In genomic region chr15:27935772-27936746, GRCm38 (mm10) we compare ENCODE assay signal across 8 mouse cellular contexts.
DNase-seq lines count a peak whose midpoint lies in the region; ATAC-seq and TF ChIP-seq lines count a peak whose summit lies in the region.

No protein-coding gene starts in this region.

- H3K4me3 ChIP-seq in heart, embryonic 16.5 days (ENCODE audit: low read length), result no peak overlapping the region
- H3K4me3 ChIP-seq in embryonic facial prominence, embryonic 10.5 days, result no peak overlapping the region
- no peak overlapping the region for H3K4me3 ChIP-seq in hindbrain, embryonic 14.5 days (replicated peaks; ENCODE audit: low read length)
- H3K4me3 ChIP-seq in midbrain, postnatal 0 days (ENCODE audit: low read depth, low read length), result no peak overlapping the region

- no peak for TF ChIP-seq CTCF in midbrain, postnatal 0 days (IDR thresholded peaks at IDR 0.05)

- H3K4me1 ChIP-seq in heart, embryonic 16.5 days (ENCODE audit: control insufficient read depth, insufficient read depth, low read length), result peaks cover 38% of the 10 kb centered on the region
- H3K4me1 ChIP-seq in embryonic facial prominence, embryonic 10.5 days, result peaks cover 53% of the 10 kb centered on the region
- H3K4me1 ChIP-seq in hindbrain, embryonic 14.5 days (replicated peaks; ENCODE audit: control insufficient read depth, insufficient read depth, low read length), result peaks cover 48% of the 10 kb centered on the region
- H3K4me1 ChIP-seq in midbrain, postnatal 0 days (ENCODE audit: insufficient read depth, low read length), result peaks cover 22% of the 10 kb centered on the region

- intact Hi-C loops in heart, postnatal 14 days (cut with DNase I), result no loop called here

- DNase-seq in heart, postnatal 14 days, result no peak
- DNase-seq in embryonic facial prominence, embryonic 10.5 days (ENCODE audit: low spot score), result peak; percentile 50
- DNase-seq in hindbrain, embryonic 14.5 days (ENCODE audit: low spot score), result no peak
- no peak for DNase-seq in midbrain, postnatal 0 days (ENCODE audit: low spot score)
- no peak for DNase-seq in urinary bladder, postnatal 25 days (ENCODE audit: low spot score)
- DNase-seq in lung, postnatal 4 days, result no peak

- no peak overlapping the region for H3K9ac ChIP-seq in heart, embryonic 16.5 days (ENCODE audit: low read length)
- peak overlapping the region; percentile 72 for H3K9ac ChIP-seq in hindbrain, embryonic 14.5 days
- H3K9ac ChIP-seq in midbrain, postnatal 0 days (replicated peaks; ENCODE audit: low read length, poor library complexity, severe bottlenecking), result peak overlapping the region; percentile 72; the same call in 1 of the 2 replicates

- no peaks in the 10 kb centered on the region for H3K27me3 ChIP-seq in heart, embryonic 16.5 days (ENCODE audit: control insufficient read depth, insufficient read depth, low read length)
- H3K27me3 ChIP-seq in embryonic facial prominence, embryonic 10.5 days (replicated peaks; ENCODE audit: low read depth, poor library complexity, severe bottlenecking), result no peaks in the 10 kb centered on the region
- no peaks in the 10 kb centered on the region for H3K27me3 ChIP-seq in hindbrain, embryonic 14.5 days (ENCODE audit: control insufficient read depth, insufficient read depth, low read length)
- no peaks in the 10 kb centered on the region for H3K27me3 ChIP-seq in midbrain, postnatal 0 days (ENCODE audit: insufficient read depth, low read length)

- WGBS in heart, embryonic 16.5 days, result 67% methylated on average over 12 of the region's 12 CpGs
- 62% methylated on average over 12 of the region's 12 CpGs for WGBS in embryonic facial prominence, embryonic 10.5 days
- WGBS in hindbrain, embryonic 14.5 days, result 69% methylated on average over 12 of the region's 12 CpGs
- 66% methylated on average over 12 of the region's 12 CpGs for WGBS in midbrain, postnatal 0 days

- peak overlapping the region; percentile 46 for H3K27ac ChIP-seq in heart, embryonic 16.5 days (ENCODE audit: low read length)
- peak overlapping the region; percentile 81; the same call in 1 of the 2 replicates for H3K27ac ChIP-seq in embryonic facial prominence, embryonic 10.5 days (replicated peaks)
- H3K27ac ChIP-seq in hindbrain, embryonic 14.5 days, result peak overlapping the region; percentile 94
- H3K27ac ChIP-seq in midbrain, postnatal 0 days (ENCODE audit: low read depth, low read length), result peak overlapping the region; percentile 86

- H3K4me2 ChIP-seq in heart, embryonic 16.5 days (ENCODE audit: low read depth, low read length), result no peak overlapping the region
- peak overlapping the region; percentile 61 for H3K4me2 ChIP-seq in hindbrain, embryonic 14.5 days (replicated peaks)
- peak overlapping the region; percentile 46 for H3K4me2 ChIP-seq in midbrain, postnatal 0 days (ENCODE audit: low read depth, low read length, poor library complexity, severe bottlenecking)

- ATAC-seq in heart, embryonic 16.5 days (replicated peaks; ENCODE audit: extremely low read depth, insufficient read depth, low FRiP score), result 0 out of 2 replicates have a peak, but pooled peaks have one; percentile 26
- ATAC-seq in hindbrain, embryonic 14.5 days (ENCODE audit: low FRiP score), result no peak
- ATAC-seq in midbrain, postnatal 0 days (ENCODE audit: low FRiP score), result no peak
- ATAC-seq in monocyte, adult 5-6 weeks (replicated peaks; ENCODE audit: insufficient number of reproducible peaks, low FRiP score, low TSS enrichment, poor library complexity, severe bottlenecking), result no peak

- no peaks in the 10 kb centered on the region for H3K9me3 ChIP-seq in heart, embryonic 16.5 days (replicated peaks; ENCODE audit: control insufficient read depth, low read length)
- H3K9me3 ChIP-seq in embryonic facial prominence, embryonic 10.5 days, result no peaks in the 10 kb centered on the region
- H3K9me3 ChIP-seq in hindbrain, embryonic 14.5 days (ENCODE audit: control insufficient read depth, low read length), result no peaks in the 10 kb centered on the region
- H3K9me3 ChIP-seq in midbrain, postnatal 0 days (ENCODE audit: low read length), result no peaks in the 10 kb centered on the region

- H3K36me3 ChIP-seq in heart, embryonic 16.5 days (ENCODE audit: control insufficient read depth, insufficient read depth), result no peaks in the 10 kb centered on the region
- no peaks in the 10 kb centered on the region for H3K36me3 ChIP-seq in embryonic facial prominence, embryonic 10.5 days (replicated peaks)
- H3K36me3 ChIP-seq in hindbrain, embryonic 14.5 days (replicated peaks; ENCODE audit: control insufficient read depth, insufficient read depth), result no peaks in the 10 kb centered on the region
- no peaks in the 10 kb centered on the region for H3K36me3 ChIP-seq in midbrain, postnatal 0 days (ENCODE audit: insufficient read depth, low read length)
